Mouse (Mus musculus) myocyte (in vitro differentiated cells): Measurements from ENCODE around the gene Gm42715. TPM values are rescaled to one million over a fixed set of nuclear protein-coding genes. Genes with fewer than 3 reads are reported as not detected.
"Not testable (repeated sequence)": the region's sequence is repeated elsewhere in the genome, so short reads cannot be mapped to it uniquely, and the experiment has no call there.

Experiments
- H3K27me3 ChIP-seq: one replicate; pipeline ENCODE4 v1.6.1; 2011; ENCODE audit not compliant: control insufficient read depth, insufficient read depth, insufficient read length
- H3K36me3 ChIP-seq: one replicate; pipeline ENCODE4 v1.6.1; 2011; ENCODE audit not compliant: control insufficient read depth, insufficient read depth
- H3K4me2 ChIP-seq: one replicate; pipeline ENCODE4 v1.6.1; 2011; ENCODE audit warnings: low read depth, control low read depth
- H3K4me3 ChIP-seq: one replicate; pipeline ENCODE4 v1.5.1; 2011; ENCODE audit warnings: mild to moderate bottlenecking, control low read depth, moderate library complexity
- H3K79me2 ChIP-seq: one replicate; pipeline ENCODE4 v1.6.1; 2011; ENCODE audit not compliant: control insufficient read depth, insufficient read depth
- H3ac ChIP-seq: one replicate; pipeline ENCODE4 v1.6.1; 2011; ENCODE audit not compliant: control insufficient read depth, insufficient read length
- CEBPB ChIP-seq: IDR thresholded peaks from 2 replicates; pipeline ENCODE4 v1.6.1; 2011; ENCODE audit warnings: mild to moderate bottlenecking, moderate library complexity; ENCODE audit not compliant: poor library complexity, insufficient read depth, severe bottlenecking
- E2F4 ChIP-seq: IDR thresholded peaks from one replicate; pipeline ENCODE4 v1.6.1; 2011; ENCODE audit warnings: mild to moderate bottlenecking, control low read depth, moderate library complexity; ENCODE audit not compliant: insufficient read depth
- MAX ChIP-seq: IDR thresholded peaks from one replicate; pipeline ENCODE4 v1.6.1; 2011; ENCODE audit warnings: low read depth, mild to moderate bottlenecking, control low read depth
- MYOD1 ChIP-seq, 3 experiments: IDR thresholded peaks; one replicate each; pipeline ENCODE4 v1.6.1; 2011; ENCODE audit warnings: control low read depth in 2 of 3, low read depth in 2 of 3, mild to moderate bottlenecking in 2 of 3, moderate library complexity in 1 of 3; ENCODE audit not compliant: insufficient read length in 2 of 3, control insufficient read depth in 1 of 3
- MYOG ChIP-seq, 3 experiments: IDR thresholded peaks; one replicate each; pipeline ENCODE4 v1.6.1; 2011; ENCODE audit warnings: control low read depth in 2 of 3, low read depth in 2 of 3, mild to moderate bottlenecking in 2 of 3; ENCODE audit not compliant: insufficient read length in 2 of 3, control insufficient read depth in 1 of 3, insufficient read depth in 1 of 3
- POLR2A ChIP-seq: IDR thresholded peaks from one replicate; pipeline ENCODE4 v1.6.1; 2011; ENCODE audit warnings: low read depth, mild to moderate bottlenecking, control low read depth, moderate library complexity; ENCODE audit not compliant: insufficient read length
- POLR2AphosphoS2 ChIP-seq: IDR thresholded peaks from one replicate; pipeline ENCODE4 v1.6.1; 2011; ENCODE audit warnings: low read depth, control low read depth; ENCODE audit not compliant: insufficient read length
- REST ChIP-seq: IDR thresholded peaks from one replicate; pipeline ENCODE4 v1.6.1; 2011; ENCODE audit warnings: mild to moderate bottlenecking, control low read depth, moderate library complexity; ENCODE audit not compliant: insufficient read depth, insufficient read length
- SRF ChIP-seq: IDR thresholded peaks from one replicate; pipeline ENCODE4 v1.6.1; 2011; ENCODE audit warnings: low read depth; ENCODE audit not compliant: control insufficient read depth, insufficient read length
- TCF12 ChIP-seq: IDR thresholded peaks from one replicate; pipeline ENCODE4 v1.6.1; 2011; ENCODE audit warnings: mild to moderate bottlenecking, control low read depth; ENCODE audit not compliant: poor library complexity, insufficient read depth, severe bottlenecking
- TCF3 ChIP-seq: IDR thresholded peaks from one replicate; pipeline ENCODE4 v1.6.1; 2011; ENCODE audit warnings: low read depth, control low read depth; ENCODE audit not compliant: insufficient read length
- USF1 ChIP-seq: IDR thresholded peaks from one replicate; pipeline ENCODE4 v1.6.1; 2011; ENCODE audit warnings: low read depth, mild to moderate bottlenecking, control low read depth, moderate library complexity
- polyA plus RNA-seq: library from polyadenylated mRNA; unstranded; fragments of >200 nt; fragmentation: generic; extraction: Trizol; gene quantifications from one replicate; pipeline ENCODE4 v1.2.1, GENCODE M21; 2012; ENCODE audit warnings: missing spikeins

The Gm42715 gene
- polyA plus RNA-seq, 1 experiment, result 6.8 TPM

DNA sequence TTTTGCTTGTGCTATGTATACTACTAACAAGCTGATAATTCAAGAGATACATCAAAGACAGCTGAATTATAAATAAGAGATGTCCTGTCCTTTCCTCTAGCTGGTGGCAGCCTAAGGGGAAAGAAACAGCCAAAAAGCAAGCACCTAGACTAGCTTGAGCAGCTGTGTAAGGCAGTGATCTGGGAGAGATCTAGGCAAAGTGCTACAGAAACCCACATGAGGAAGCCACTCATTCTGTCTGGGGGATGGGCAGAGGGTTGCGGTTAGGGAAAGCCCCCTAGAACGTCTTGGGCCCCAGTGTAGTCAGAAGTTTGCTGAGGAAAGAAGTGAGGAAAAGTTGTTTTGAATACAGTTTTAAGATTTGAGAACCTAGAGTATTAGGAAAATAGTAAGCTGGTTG lies 39.1 kb upstream of the Gm42715 start:
- Histone ChIP-seq H3K36me3 (peaks cover 25% of the 10 kb centered on the region), H3K27me3 (no peaks in the 10 kb centered on the region), H3K4me3 (peak overlapping the region; percentile 81)

GRCm38 (mm10) chr7:127485416-127485815 lies 34.0 kb upstream of the Gm42715 start:
- Histone ChIP-seq H3K79me2 (peaks cover 31% of the 10 kb centered on the region), H3K4me2 (no peak overlapping the region)
- no peak for TF ChIP-seq CEBPB
- no peak for TF ChIP-seq USF1
- TF ChIP-seq MAX, result no peak
- no peak for TF ChIP-seq POLR2AphosphoS2
- TF ChIP-seq TCF3, result no peak
- no peak for TF ChIP-seq MYOD1 (IDR thresholded peaks at IDR 0.05; ENCODE audit: control insufficient read depth in 1 of 3, insufficient read length in 2 of 3, low read depth in 2 of 3)
- no peak for TF ChIP-seq E2F4
- no peak for TF ChIP-seq POLR2A
- no peak for TF ChIP-seq TCF12
- TF ChIP-seq REST, result no peak
- TF ChIP-seq SRF, result no peak
- TF ChIP-seq MYOG (IDR thresholded peaks at IDR 0.05; ENCODE audit: control insufficient read depth in 1 of 3, insufficient read depth in 1 of 3, insufficient read length in 2 of 3, low read depth in 2 of 3), result no peak

More for the DNA sequence above, 39.1 kb upstream of the Gm42715 start:
- H3ac ChIP-seq, result no peak overlapping the region
- H3K79me2 ChIP-seq, result peaks cover 48% of the 10 kb centered on the region
- peak overlapping the region; percentile 81 for H3K4me2 ChIP-seq
- no peak for TF ChIP-seq MYOD1 (IDR thresholded peaks at IDR 0.05; ENCODE audit: control insufficient read depth in 1 of 3, insufficient read length in 2 of 3, low read depth in 2 of 3)
- no peak for TF ChIP-seq E2F4
- no peak for TF ChIP-seq POLR2A
- no peak for TF ChIP-seq USF1
- no peak for TF ChIP-seq REST
- TF ChIP-seq TCF3, result no peak
- TF ChIP-seq MYOG (IDR thresholded peaks at IDR 0.05; ENCODE audit: control insufficient read depth in 1 of 3, insufficient read depth in 1 of 3, insufficient read length in 2 of 3, low read depth in 2 of 3), result no peak
- TF ChIP-seq SRF, result no peak
- TF ChIP-seq TCF12, result no peak
- no peak for TF ChIP-seq MAX
- no peak for TF ChIP-seq CEBPB
- TF ChIP-seq POLR2AphosphoS2, result no peak

DNA sequence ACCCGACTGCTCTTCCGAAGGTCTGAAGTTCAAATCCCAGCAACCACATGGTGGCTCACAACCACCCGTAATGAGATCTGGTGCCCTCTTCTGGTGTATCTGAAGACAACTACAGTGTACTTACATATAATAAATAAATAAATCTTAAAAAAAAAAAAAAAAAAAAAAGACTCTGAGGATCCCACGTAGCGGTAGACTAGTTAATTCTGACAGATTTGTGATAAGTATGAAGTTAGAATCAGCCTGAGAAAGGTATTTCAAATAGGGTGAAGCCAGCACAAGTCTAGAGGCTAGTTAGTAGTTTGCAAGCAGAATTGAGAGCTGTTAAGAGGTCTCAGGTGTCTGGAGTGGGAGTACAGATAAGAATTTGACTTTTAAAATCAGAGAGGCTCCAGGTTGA lies 31.0 kb upstream of the Gm42715 start:
- H3K27me3 ChIP-seq, H3ac ChIP-seq, H3K4me3 ChIP-seq, H3K4me2 ChIP-seq, H3K79me2 ChIP-seq: not testable (repeated sequence)
- peaks cover 12% of the 10 kb centered on the region for H3K36me3 ChIP-seq

More at GRCm38 (mm10) chr7:127485416-127485815, 34.0 kb upstream of the Gm42715 start:
- H3K4me3 ChIP-seq, result no peak overlapping the region
- H3ac ChIP-seq, result no peak overlapping the region
- peaks cover 14% of the 10 kb centered on the region for H3K36me3 ChIP-seq
- no peaks in the 10 kb centered on the region for H3K27me3 ChIP-seq

DNA sequence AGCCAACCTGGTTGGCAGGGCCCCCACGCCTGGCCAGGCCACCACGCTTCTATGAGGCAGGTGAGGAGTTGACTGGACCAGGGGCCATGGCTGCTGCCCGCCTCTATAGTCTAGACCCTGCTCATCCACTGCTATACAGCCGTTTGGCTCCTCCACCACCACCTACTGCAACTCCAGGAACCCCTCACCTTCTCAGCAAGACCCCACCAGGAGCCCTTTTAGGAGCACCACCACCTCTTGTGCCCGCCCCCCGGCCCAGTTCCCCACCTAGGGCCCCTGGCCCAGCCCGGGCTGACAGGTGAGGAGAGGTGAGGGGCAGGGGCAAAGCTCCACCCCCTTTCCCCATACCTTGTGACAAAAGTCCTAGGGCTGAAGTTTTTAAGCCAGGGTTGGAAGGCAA lies 29.4 kb upstream of the Gm42715 start:
- Histone ChIP-seq H3ac (no peak overlapping the region), H3K36me3 (peaks cover 12% of the 10 kb centered on the region), H3K4me3 (no peak overlapping the region), H3K4me2 (no peak overlapping the region), H3K79me2 (no peaks in the 10 kb centered on the region), H3K27me3 (no peaks in the 10 kb centered on the region)
- TF ChIP-seq MYOG (IDR thresholded peaks at IDR 0.05; ENCODE audit: control insufficient read depth in 1 of 3, insufficient read depth in 1 of 3, insufficient read length in 2 of 3, low read depth in 2 of 3) (no peak), CEBPB (no peak), MAX (no peak), POLR2A (no peak), MYOD1 (IDR thresholded peaks at IDR 0.05; ENCODE audit: control insufficient read depth in 1 of 3, insufficient read length in 2 of 3, low read depth in 2 of 3) (no peak), TCF12 (no peak), SRF (no peak), TCF3 (no peak), REST (no peak), USF1 (no peak), E2F4 (no peak), POLR2AphosphoS2 (no peak)

DNA sequence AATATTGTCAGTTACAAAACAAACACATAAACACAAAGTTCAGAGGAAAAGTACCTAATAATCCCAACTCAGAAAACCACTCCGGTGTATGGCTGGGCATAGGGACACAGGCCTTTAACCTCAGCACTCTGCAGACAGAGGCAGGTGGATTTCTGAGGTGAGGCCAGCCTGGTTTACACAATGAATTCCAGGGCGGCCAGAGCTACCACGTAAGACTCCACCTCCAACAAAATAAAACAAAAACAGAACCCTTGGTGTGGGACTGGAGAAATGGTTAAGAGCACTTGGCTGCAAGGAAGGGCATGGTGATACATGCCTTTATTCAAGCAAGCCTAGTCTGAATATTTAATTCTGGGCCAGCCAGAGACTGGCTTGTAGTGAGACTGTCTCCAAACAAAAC lies 27.5 kb upstream of the Gm42715 start:
- Histone ChIP-seq H3K36me3 (peaks cover 7% of the 10 kb centered on the region), H3K79me2 (no peaks in the 10 kb centered on the region), H3K4me2 (no peak overlapping the region), H3K4me3 (no peak overlapping the region), H3K27me3 (no peaks in the 10 kb centered on the region), H3ac (no peak overlapping the region)
- TF ChIP-seq USF1 (no peak), TCF12 (no peak), E2F4 (no peak), REST (no peak), SRF (no peak), TCF3 (no peak), POLR2A (no peak), MAX (no peak), MYOG (IDR thresholded peaks at IDR 0.05; ENCODE audit: control insufficient read depth in 1 of 3, insufficient read depth in 1 of 3, insufficient read length in 2 of 3, low read depth in 2 of 3) (no peak), CEBPB (no peak), POLR2AphosphoS2 (no peak), MYOD1 (IDR thresholded peaks at IDR 0.05; ENCODE audit: control insufficient read depth in 1 of 3, insufficient read length in 2 of 3, low read depth in 2 of 3) (no peak)
